Mouse (Mus musculus) common myeloid progenitor, adult 5-6 weeks (primary cell): ENCODE data around the gene Olfr427. TPM values are rescaled to one million over a fixed set of nuclear protein-coding genes. Genes with fewer than 3 reads are reported as not detected.

Source experiments
- total RNA-seq: library from RNA; stranded (forward); fragments of 200-1000, 187-1606 nt; gene quantifications from 2 replicates; pipeline ENCODE4 v1.2.3, GENCODE M21; 2017

Gene Olfr427
- total RNA-seq, 1 experiment from 2014 or later, result not detected

Other genes with a start within 250 kb of the Olfr427 start
- gene Ifi211, start 183.8 kb upstream of the Olfr427 start, total RNA-seq, result 2.5 and 4.8 TPM in 2 replicates
- 122 and 152 TPM in 2 replicates for gene Mndal, start 154.4 kb upstream of the Olfr427 start, total RNA-seq
- gene Ifi203, start 154.2 kb upstream of the Olfr427 start, total RNA-seq, result 81.0 and 93.4 TPM in 2 replicates
- gene Ifi202b, start 114.1 kb upstream of the Olfr427 start, total RNA-seq, result not detected in 2 replicates
- 2.3 and 3.5 TPM in 2 replicates for gene Ifi205, start 65.1 kb upstream of the Olfr427 start, total RNA-seq
- gene Olfr433, start 56.2 kb upstream of the Olfr427 start, total RNA-seq, result 0.05 TPM in 1 of 2 replicates, not detected in the other
- gene Olfr432, start 47.7 kb upstream of the Olfr427 start, total RNA-seq, result not detected in 2 replicates
- not detected in 2 replicates for gene Olfr430, start 30.3 kb upstream of the Olfr427 start, total RNA-seq
- not detected in 2 replicates for gene Olfr429, start 12.6 kb upstream of the Olfr427 start, total RNA-seq
- gene Olfr231, start 24.3 kb downstream of the Olfr427 start, total RNA-seq, result not detected in 2 replicates
- gene Olfr424, start 34.6 kb downstream of the Olfr427 start, total RNA-seq, result not detected in 2 replicates
- 0.09 TPM in 1 of 2 replicates, not detected in the other for gene Olfr420, start 58.7 kb downstream of the Olfr427 start, total RNA-seq
- gene Spta1, start 75.9 kb downstream of the Olfr427 start, total RNA-seq, result 24.7 and 29.6 TPM in 2 replicates
- gene Olfr419, start 155.2 kb downstream of the Olfr427 start, total RNA-seq, result 1.2 TPM in 1 of 2 replicates, not detected in the other
- not detected in 2 replicates for gene Mptx1, start 233.6 kb downstream of the Olfr427 start, total RNA-seq